Mouse (Mus musculus) ES-CJ7 (cell line): ENCODE measurements at regions not wholly inside any gene's neighbourhood (a gene's known extent, or its start where the extent isn't known, plus 50 kb on each side); places are given as distances from the start of the nearest gene placed in this dataset.

Experiments
- DNase-seq: peaks from one replicate; pipeline ENCODE4 v3.0.0; 2011; ENCODE audit warnings: low read depth, low spot score

- no peak for DNase-seq
These were observed 76.8 kb upstream of the Sfrp2 start for GRCm38 (mm10) chr3:83689068-83689976.

GRCm38 (mm10) chr3:83694505-83694904 lies 71.6 kb upstream of the Sfrp2 start:
- no peak for DNase-seq

GRCm38 (mm10) chr3:83699751-83700150 lies 66.4 kb upstream of the Sfrp2 start:
- no peak for DNase-seq

GRCm38 (mm10) chr3:83701075-83701474 lies 65.0 kb upstream of the Sfrp2 start:
- peak; percentile 51 for DNase-seq

GRCm38 (mm10) chr3:83704559-83704958 lies 61.6 kb upstream of the Sfrp2 start:
- no peak for DNase-seq

GRCm38 (mm10) chr3:83705253-83705652 lies 60.9 kb upstream of the Sfrp2 start:
- DNase-seq = no peak

GRCm38 (mm10) chr3:83706531-83707243 lies 59.4 kb upstream of the Sfrp2 start:
- DNase-seq = peak; percentile 54

- DNase-seq = no peak
These were observed 58.8 kb upstream of the Sfrp2 start for GRCm38 (mm10) chr3:83707278-83707677.

- DNase-seq = no peak
These were observed 57.1 kb upstream of the Sfrp2 start for GRCm38 (mm10) chr3:83708973-83709372.

- DNase-seq = no peak
These were observed 56.6 kb upstream of the Sfrp2 start for GRCm38 (mm10) chr3:83709531-83709930.

GRCm38 (mm10) chr3:83710995-83711541 lies 55.1 kb upstream of the Sfrp2 start:
- DNase-seq = no peak

GRCm38 (mm10) chr3:83712355-83712754 lies 53.8 kb upstream of the Sfrp2 start:
- DNase-seq = no peak

GRCm38 (mm10) chr3:83714572-83714971 lies 51.5 kb upstream of the Sfrp2 start:
- DNase-seq = peak; percentile 70
